Comparison of ENCODE assay signal across 8 mouse cellular contexts in the genomic region with DNA sequence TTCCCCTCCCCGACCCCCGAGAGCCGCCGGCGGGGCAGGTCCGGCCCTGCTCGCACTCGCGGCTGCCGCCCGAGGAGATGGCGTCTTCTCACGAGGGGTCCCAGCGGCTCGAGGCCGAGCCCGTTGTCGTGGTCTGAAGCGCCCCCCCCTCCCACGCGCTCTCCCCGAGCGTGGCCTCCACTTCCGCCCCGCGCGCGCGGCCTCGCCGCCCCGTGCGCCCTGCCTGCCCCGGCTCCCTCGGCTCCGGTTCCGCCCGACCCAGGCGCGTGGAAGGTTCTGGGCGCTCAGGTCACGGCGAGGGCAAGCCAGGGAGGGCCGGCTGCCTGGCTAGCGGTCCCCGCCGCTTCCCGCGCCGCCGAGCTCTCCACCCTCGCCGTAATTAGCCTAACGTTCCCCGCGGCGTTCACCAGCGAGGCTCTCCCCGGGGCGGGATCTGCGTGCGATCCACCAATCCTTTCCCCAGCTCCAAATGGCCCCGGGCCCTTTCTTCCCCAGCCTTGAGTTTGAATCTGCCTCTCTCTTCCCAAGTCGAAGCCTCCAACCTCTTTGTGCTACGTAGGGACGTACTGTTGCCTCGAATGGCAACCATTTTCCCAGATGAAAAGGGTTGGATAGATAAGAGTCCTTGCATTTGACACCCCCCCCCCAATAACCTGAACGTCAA. TPM values are rescaled to one million over a fixed set of nuclear protein-coding genes. Genes with fewer than 3 reads are reported as not detected.
A peak's percentile ranks its signal among the peaks of the same experiment; 100 is the strongest.
DNase-seq lines count a peak whose midpoint lies in the region; ATAC-seq and TF ChIP-seq lines count a peak whose summit lies in the region.

No protein-coding gene starts in this region.

- peak overlapping the region; percentile 99 for H3K4me3 ChIP-seq in embryonic facial prominence, embryonic 10.5 days
- peak overlapping the region; percentile 98 for H3K4me3 ChIP-seq in limb, embryonic 14.5 days (replicated peaks; ENCODE audit: low read length)
- peak overlapping the region; percentile 65 for H3K4me3 ChIP-seq in midbrain, embryonic 15.5 days

- H3K36me3 ChIP-seq in embryonic facial prominence, embryonic 10.5 days (replicated peaks), result peaks cover 45% of the 10 kb centered on the region
- H3K36me3 ChIP-seq in limb, embryonic 14.5 days (ENCODE audit: control insufficient read depth, insufficient read depth, low read length), result peaks cover 17% of the 10 kb centered on the region
- no peaks in the 10 kb centered on the region for H3K36me3 ChIP-seq in midbrain, embryonic 15.5 days (replicated peaks)

- no peak for DNase-seq in cerebellum, adult 11-12 months
- DNase-seq in embryonic facial prominence, embryonic 10.5 days (ENCODE audit: low spot score), result peak; percentile 81
- peak; percentile 69 for DNase-seq in kidney, adult 11 months
- DNase-seq in limb, embryonic 14.5 days (ENCODE audit: low spot score), result peak; percentile 52
- peak; percentile 77 to 79 for DNase-seq in spleen, postnatal 10 days (ENCODE audit: low spot score in 2 of 2)

- TF ChIP-seq POLR2A in limb, embryonic 14.5 days (IDR thresholded peaks at IDR 0.05; ENCODE audit: borderline replicate concordance, extremely low read depth, insufficient read depth, insufficient read length), result no peak

- ATAC-seq in cerebellum, adult (ENCODE audit: insufficient number of reproducible peaks, low FRiP score, low TSS enrichment), result peak; percentile 50
- ATAC-seq in granulocyte monocyte progenitor cell, adult 5-6 weeks (replicated peaks; ENCODE audit: poor library complexity, severe bottlenecking), result peak; percentile 20
- peak; percentile 67 for ATAC-seq in limb, embryonic 14.5 days (ENCODE audit: low FRiP score, low read depth)
- peak; percentile 70 for ATAC-seq in midbrain, embryonic 15.5 days (replicated peaks)

- under 1% methylated on average over 68 of the region's 68 CpGs for WGBS in embryonic facial prominence, embryonic 10.5 days
- 5% methylated on average over 37 of the region's 68 CpGs for WGBS in limb, embryonic 14.5 days
- under 1% methylated on average over 67 of the region's 68 CpGs for WGBS in midbrain, embryonic 15.5 days

- peak overlapping the region; percentile 70 for H3K4me2 ChIP-seq in limb, embryonic 14.5 days (replicated peaks; ENCODE audit: low read depth, low read length, severe bottlenecking)
- peak overlapping the region; percentile 89 for H3K4me2 ChIP-seq in midbrain, embryonic 15.5 days

- no peaks in the 10 kb centered on the region for H3K27me3 ChIP-seq in embryonic facial prominence, embryonic 10.5 days (replicated peaks; ENCODE audit: low read depth, poor library complexity, severe bottlenecking)
- H3K27me3 ChIP-seq in limb, embryonic 14.5 days (ENCODE audit: control insufficient read depth, insufficient read depth, low read length), result no peaks in the 10 kb centered on the region
- H3K27me3 ChIP-seq in midbrain, embryonic 15.5 days (replicated peaks), result no peaks in the 10 kb centered on the region

- H3K9ac ChIP-seq in limb, embryonic 14.5 days (ENCODE audit: low read depth, low read length, severe bottlenecking), result peak overlapping the region; percentile 100
- peak overlapping the region; percentile 100 for H3K9ac ChIP-seq in midbrain, embryonic 15.5 days

- H3K9me3 ChIP-seq in embryonic facial prominence, embryonic 10.5 days, result no peaks in the 10 kb centered on the region
- no peaks in the 10 kb centered on the region for H3K9me3 ChIP-seq in limb, embryonic 14.5 days (ENCODE audit: control insufficient read depth, low read length)
- H3K9me3 ChIP-seq in midbrain, embryonic 15.5 days, result no peaks in the 10 kb centered on the region

- H3K4me1 ChIP-seq in embryonic facial prominence, embryonic 10.5 days, result peaks cover 36% of the 10 kb centered on the region
- peaks cover 23% of the 10 kb centered on the region for H3K4me1 ChIP-seq in limb, embryonic 14.5 days (ENCODE audit: control insufficient read depth, insufficient read depth, low read length)
- peaks cover 34% of the 10 kb centered on the region for H3K4me1 ChIP-seq in midbrain, embryonic 15.5 days

- peak overlapping the region; percentile 100 for H3K27ac ChIP-seq in embryonic facial prominence, embryonic 10.5 days (replicated peaks)
- H3K27ac ChIP-seq in limb, embryonic 14.5 days (replicated peaks; ENCODE audit: low read depth, low read length), result peak overlapping the region; percentile 99
- H3K27ac ChIP-seq in midbrain, embryonic 15.5 days, result peak overlapping the region; percentile 99

RNA-seq across cellular contexts. Expression of gene Fubp1, which starts 0.6 kb away (rescaled TPM):
- polyA plus RNA-seq in embryonic facial prominence, embryonic 10.5 days (2016; fragmentation: Nextera tagmentation; extraction: Ambion mirVana), result 438 and 447 TPM in 2 replicates
- total RNA-seq in granulocyte monocyte progenitor cell, adult 5-6 weeks (2014; fragmentation: Nextera tagmentation), result 173 and 191 TPM in 2 replicates
- 225 and 260 TPM in 2 replicates for total RNA-seq in granulocyte monocyte progenitor cell, adult 5-6 weeks (2017)
- polyA plus RNA-seq in limb, embryonic 14.5 days (2012; rRNA removed), result 206 and 232 TPM in 2 replicates
- 223 and 243 TPM in 2 replicates for polyA plus RNA-seq in limb, embryonic 14.5 days (2014; fragmentation: Nextera tagmentation; extraction: Ambion mirVana)
- polyA plus RNA-seq in midbrain, embryonic 15.5 days (2015; fragmentation: Nextera tagmentation; extraction: Ambion mirVana), result 227 and 232 TPM in 2 replicates

RNA-seq across cellular contexts. Expression of gene Dnajb4, which starts 0.8 kb away (rescaled TPM):
- polyA plus RNA-seq in embryonic facial prominence, embryonic 10.5 days (2016; fragmentation: Nextera tagmentation; extraction: Ambion mirVana), result 18.5 and 20.1 TPM in 2 replicates
- 17.9 and 19.5 TPM in 2 replicates for total RNA-seq in granulocyte monocyte progenitor cell, adult 5-6 weeks (2014; fragmentation: Nextera tagmentation)
- total RNA-seq in granulocyte monocyte progenitor cell, adult 5-6 weeks (2017), result 46.1 and 46.7 TPM in 2 replicates
- polyA plus RNA-seq in limb, embryonic 14.5 days (2012; rRNA removed), result 15.3 and 19.2 TPM in 2 replicates
- 31.6 and 32.9 TPM in 2 replicates for polyA plus RNA-seq in limb, embryonic 14.5 days (2014; fragmentation: Nextera tagmentation; extraction: Ambion mirVana)
- 40.0 and 41.0 TPM in 2 replicates for polyA plus RNA-seq in midbrain, embryonic 15.5 days (2015; fragmentation: Nextera tagmentation; extraction: Ambion mirVana)

RNA-seq across cellular contexts. Expression of gene Gipc2, which starts 44.8 kb away (rescaled TPM):
- polyA plus RNA-seq in embryonic facial prominence, embryonic 10.5 days (2016; fragmentation: Nextera tagmentation; extraction: Ambion mirVana), result 3.6 TPM in 2 replicates
- not detected in 2 replicates for total RNA-seq in granulocyte monocyte progenitor cell, adult 5-6 weeks (2014; fragmentation: Nextera tagmentation)
- total RNA-seq in granulocyte monocyte progenitor cell, adult 5-6 weeks (2017), result not detected in 2 replicates
- polyA plus RNA-seq in limb, embryonic 14.5 days (2012; rRNA removed), result 0.79 and 2.6 TPM in 2 replicates
- 2.9 and 4.3 TPM in 2 replicates for polyA plus RNA-seq in limb, embryonic 14.5 days (2014; fragmentation: Nextera tagmentation; extraction: Ambion mirVana)
- polyA plus RNA-seq in midbrain, embryonic 15.5 days (2015; fragmentation: Nextera tagmentation; extraction: Ambion mirVana), result 7.8 and 12.3 TPM in 2 replicates

RNA-seq across cellular contexts. Expression of gene Nexn, which starts 55.3 kb away (rescaled TPM):
- 3.9 and 5.7 TPM in 2 replicates for polyA plus RNA-seq in embryonic facial prominence, embryonic 10.5 days (2016; fragmentation: Nextera tagmentation; extraction: Ambion mirVana)
- total RNA-seq in granulocyte monocyte progenitor cell, adult 5-6 weeks (2014; fragmentation: Nextera tagmentation), result not detected in 2 replicates
- not detected in 2 replicates for total RNA-seq in granulocyte monocyte progenitor cell, adult 5-6 weeks (2017)
- 7.2 and 17.5 TPM in 2 replicates for polyA plus RNA-seq in limb, embryonic 14.5 days (2012; rRNA removed)
- polyA plus RNA-seq in limb, embryonic 14.5 days (2014; fragmentation: Nextera tagmentation; extraction: Ambion mirVana), result 23.8 and 26.0 TPM in 2 replicates
- 0.88 and 2.2 TPM in 2 replicates for polyA plus RNA-seq in midbrain, embryonic 15.5 days (2015; fragmentation: Nextera tagmentation; extraction: Ambion mirVana)

Comparison
In these comparisons a context has a peak if more than half of its experiments do, and no peak if none do; other contexts are left out.
1. ATAC-seq: peak in every context shown above with its lines; median percentile 70 in midbrain, embryonic 15.5 days; 67 in limb, embryonic 14.5 days; 50 in cerebellum, adult; 20 in granulocyte monocyte progenitor cell, adult 5-6 weeks.